Comparison of ENCODE assay signal across 15 mouse cellular contexts in the genomic region with DNA sequence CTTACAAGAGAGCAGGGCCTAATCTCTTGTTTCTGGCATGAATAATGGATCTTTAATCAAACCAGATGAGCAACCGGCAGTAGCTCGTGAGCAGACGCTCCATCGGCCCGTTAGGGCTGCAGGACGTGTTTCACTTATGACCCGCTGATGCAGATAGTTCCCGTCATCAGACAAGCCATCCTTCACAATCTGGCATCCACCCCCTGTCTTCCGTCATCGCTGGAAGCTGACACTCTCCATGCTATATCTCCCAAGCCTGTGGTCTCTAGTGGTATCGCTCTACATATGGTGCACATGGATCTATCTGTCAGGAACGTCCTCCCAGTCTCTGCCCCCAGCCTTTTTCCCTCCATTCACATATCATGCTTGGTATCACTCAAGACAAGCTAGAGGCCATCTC.
"Had no signal": no experiment of that assay in that cellular context is flagged by ENCODE, and none has a peak within 500 bp of the region (broad histone marks: within the 10 kb centered on the region; RNA-seq: fewer than 3 reads in every experiment).

No protein-coding gene starts in this region.

- H3K9ac ChIP-seq: limb, embryonic 12.5 days; liver, embryonic 12.5 days; neural tube, embryonic 15.5 days had no signal

- H3K4me2 ChIP-seq: limb, embryonic 12.5 days; liver, embryonic 12.5 days; neural tube, embryonic 15.5 days had no signal

- H3K36me3 ChIP-seq: limb, embryonic 12.5 days; liver, embryonic 12.5 days; midbrain, embryonic 10.5 days; neural tube, embryonic 15.5 days had no signal

- DNase-seq: kidney, adult 8-10 months; kidney, postnatal 25 days; layer of hippocampus, adult 9-11 months; layer of hippocampus, postnatal 36 days; midbrain, embryonic 14.5 days; right cerebral cortex, adult 18-20 months; right cerebral cortex, postnatal 25 days; thymus, postnatal 4 days had no signal

- H3K4me1 ChIP-seq: liver, embryonic 12.5 days; midbrain, embryonic 10.5 days had no signal

- H3K9me3 ChIP-seq: limb, embryonic 12.5 days; liver, embryonic 12.5 days; midbrain, embryonic 10.5 days; neural tube, embryonic 15.5 days had no signal

- ATAC-seq: inflammation-experienced regulatory T-cells, adult 6 months; liver, embryonic 12.5 days had no signal

- H3K27ac ChIP-seq: limb, embryonic 12.5 days; liver, embryonic 12.5 days; midbrain, embryonic 10.5 days; neural tube, embryonic 15.5 days; stomach, postnatal 0 days had no signal

- H3K27me3 ChIP-seq: liver, embryonic 12.5 days; neural tube, embryonic 15.5 days had no signal

- H3K4me3 ChIP-seq: limb, embryonic 12.5 days; liver, embryonic 12.5 days; midbrain, embryonic 10.5 days; myocyte; neural tube, embryonic 15.5 days had no signal
